Mouse (Mus musculus): ENCODE data around the gene Scgb1b2. TPM values are rescaled to one million over a fixed set of nuclear protein-coding genes. Genes with fewer than 3 reads are reported as not detected.

The Scgb1b2 gene
- polyA plus RNA-seq (2012; ENCODE audit: insufficient read depth, insufficient read length, missing spikeins): not detected in 2 replicates

DNA sequence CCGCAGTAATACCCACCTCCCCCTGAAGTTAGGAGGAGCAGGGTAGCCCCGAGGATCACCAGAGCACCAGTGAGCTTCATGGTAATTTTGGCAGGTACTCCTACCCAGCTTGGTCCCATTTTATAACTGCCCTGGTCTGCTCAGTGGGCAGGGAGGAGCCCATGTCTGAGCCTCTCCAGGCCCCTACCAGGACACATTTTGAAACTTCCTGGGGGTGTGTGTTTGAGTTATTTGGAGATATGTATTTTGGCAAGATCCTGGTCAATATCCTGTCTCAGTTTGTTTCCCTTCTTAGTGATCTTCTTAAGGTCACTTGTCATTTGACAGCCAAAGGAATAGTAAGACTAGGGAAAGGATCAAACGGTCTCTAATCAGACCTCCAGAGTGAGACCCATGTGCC is at the start of gene Scgb1b2:
Gene Scgb1b2 (minus strand): TSS at position 101 of the 400 bp plus-strand sequence.
- no peak within 1 kb of the TSS for H3K4me3 ChIP-seq (ENCODE audit: insufficient read depth, low read length)

DNA sequence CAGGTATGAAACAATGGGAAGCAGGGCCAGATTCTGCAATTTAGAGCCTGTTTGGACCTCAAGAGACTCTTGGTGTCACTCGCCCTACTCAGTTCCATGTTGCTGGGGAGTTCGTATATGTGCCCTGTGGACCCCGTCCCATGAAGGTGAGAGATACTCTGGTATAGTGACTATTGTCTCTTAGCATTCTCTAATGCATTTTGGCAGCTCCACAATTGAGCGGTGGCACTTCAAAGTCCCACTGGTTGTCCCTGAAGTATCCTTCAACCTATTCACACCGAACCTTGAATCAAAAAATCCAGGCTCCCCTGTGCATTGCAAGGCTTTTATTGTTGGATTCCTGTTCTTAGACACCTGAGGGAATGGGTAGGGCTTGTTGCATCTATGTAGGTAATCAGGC is 1.4 kb downstream of the Scgb1b2 start, which contains the start of gene Scgb2b2:
Gene Scgb2b2 (plus strand): TSS at position 301 of the 400 bp plus-strand sequence.
- H3K4me1 ChIP-seq (ENCODE audit: control insufficient read depth, insufficient read depth, low read length): no peaks in the 10 kb centered on the region
- TF ChIP-seq CTCF (IDR thresholded peaks at IDR 0.05; ENCODE audit: low read depth, low read length): no peak
- no peak for TF ChIP-seq POLR2A (IDR thresholded peaks at IDR 0.05; ENCODE audit: borderline replicate concordance, low read depth, low read length)
- H3K27ac ChIP-seq (ENCODE audit: insufficient read depth, low read depth, low read length): no peak within 1 kb of the TSS
- H3K4me3 ChIP-seq (ENCODE audit: insufficient read depth, low read length): no peak within 1 kb of the TSS

More for the DNA sequence above, at the start of gene Scgb1b2:
- TF ChIP-seq POLR2A (IDR thresholded peaks at IDR 0.05; ENCODE audit: borderline replicate concordance, low read depth, low read length): no peak
- TF ChIP-seq CTCF (IDR thresholded peaks at IDR 0.05; ENCODE audit: low read depth, low read length): no peak
- Histone ChIP-seq H3K27ac (ENCODE audit: insufficient read depth, low read depth, low read length) (no peak within 1 kb of the TSS), H3K4me1 (ENCODE audit: control insufficient read depth, insufficient read depth, low read length) (no peaks in the 10 kb centered on the region)

Other genes with a start within 250 kb of the Scgb1b2 start
- gene Fxyd5, start 249.3 kb downstream of the Scgb1b2 start, polyA plus RNA-seq (2012; ENCODE audit: insufficient read depth, insufficient read length, missing spikeins): 1,886 and 2,039 TPM in 2 replicates
- gene Fxyd7, start 240.4 kb downstream of the Scgb1b2 start, polyA plus RNA-seq (2012; ENCODE audit: insufficient read depth, insufficient read length, missing spikeins): not detected in 2 replicates
- not detected in 2 replicates for gene Fxyd1, start 234.6 kb downstream of the Scgb1b2 start, polyA plus RNA-seq (2012; ENCODE audit: insufficient read depth, insufficient read length, missing spikeins)
- gene Lgi4, start 232.5 kb downstream of the Scgb1b2 start, polyA plus RNA-seq (2012; ENCODE audit: insufficient read depth, insufficient read length, missing spikeins): 0.27 and 0.78 TPM in 2 replicates
- gene Fxyd3, start 215.1 kb downstream of the Scgb1b2 start, polyA plus RNA-seq (2012; ENCODE audit: insufficient read depth, insufficient read length, missing spikeins): 0.91 TPM in 1 of 2 replicates, not detected in the other
- gene Hpn, start 176.5 kb downstream of the Scgb1b2 start, polyA plus RNA-seq (2012; ENCODE audit: insufficient read depth, insufficient read length, missing spikeins): 30.9 and 39.0 TPM in 2 replicates
- 30.7 and 33.7 TPM in 2 replicates for gene Scn1b, start 164.8 kb downstream of the Scgb1b2 start, polyA plus RNA-seq (2012; ENCODE audit: insufficient read depth, insufficient read length, missing spikeins)
- 63.6 and 99.3 TPM in 2 replicates for gene Gramd1a, start 135.9 kb downstream of the Scgb1b2 start, polyA plus RNA-seq (2012; ENCODE audit: insufficient read depth, insufficient read length, missing spikeins)
- not detected in 2 replicates for gene Scgb2b2, start 1.3 kb downstream of the Scgb1b2 start, polyA plus RNA-seq (2012; ENCODE audit: insufficient read depth, insufficient read length, missing spikeins)
- not detected in 2 replicates for gene Scgb2b3, start 70.3 kb upstream of the Scgb1b2 start, polyA plus RNA-seq (2012; ENCODE audit: insufficient read depth, insufficient read length, missing spikeins)
- not detected in 2 replicates for gene Scgb1b3, start 83.8 kb upstream of the Scgb1b2 start, polyA plus RNA-seq (2012; ENCODE audit: insufficient read depth, insufficient read length, missing spikeins)